Mouse (Mus musculus) myocyte (in vitro differentiated cells): ENCODE data around the gene Ifitm5.

ENCODE experiments used
- E2F4 ChIP-seq: IDR thresholded peaks from one replicate; pipeline ENCODE4 v1.6.1; 2011; ENCODE audit warnings: mild to moderate bottlenecking, control low read depth, moderate library complexity; ENCODE audit not compliant: insufficient read depth
- MYOD1 ChIP-seq, 3 experiments: IDR thresholded peaks; one replicate each; pipeline ENCODE4 v1.6.1; 2011; ENCODE audit warnings: control low read depth in 2 of 3, low read depth in 2 of 3, mild to moderate bottlenecking in 2 of 3, moderate library complexity in 1 of 3; ENCODE audit not compliant: insufficient read length in 2 of 3, control insufficient read depth in 1 of 3
- POLR2A ChIP-seq: IDR thresholded peaks from one replicate; pipeline ENCODE4 v1.6.1; 2011; ENCODE audit warnings: low read depth, mild to moderate bottlenecking, control low read depth, moderate library complexity; ENCODE audit not compliant: insufficient read length

DNA sequence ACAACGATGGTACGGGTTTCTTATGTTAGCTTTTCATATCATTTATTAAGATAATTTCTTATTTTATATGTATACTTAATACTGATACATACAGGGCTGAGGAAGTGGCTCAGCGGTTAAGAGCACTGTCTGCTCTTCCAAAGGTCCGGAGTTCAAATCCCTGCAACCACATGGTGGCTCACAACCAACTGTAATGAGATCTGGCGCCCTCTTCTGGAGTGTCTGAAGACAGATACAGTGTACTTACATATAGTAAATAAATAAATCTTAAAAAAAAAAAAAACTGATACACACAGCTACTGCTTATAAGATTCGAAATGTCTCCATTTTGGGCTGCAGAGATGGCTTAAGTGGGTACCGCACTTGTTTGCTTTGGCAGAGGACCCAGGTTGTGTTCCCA is 42.4 kb downstream of the Ifitm5 start:
- TF ChIP-seq POLR2A: no peak
- no peak for TF ChIP-seq E2F4
- no peak for TF ChIP-seq MYOD1 (IDR thresholded peaks at IDR 0.05; ENCODE audit: control insufficient read depth in 1 of 3, insufficient read length in 2 of 3, low read depth in 2 of 3)
